Mouse (Mus musculus) Muller cell, postnatal 12 days (primary cell): ENCODE measurements around the gene Cacna1d.
A peak's percentile ranks its signal among the peaks of the same experiment; 100 is the strongest.

Experiments
- DNase-seq: peaks from one replicate; pipeline ENCODE4 v3.0.0-alpha.2; 2015; ENCODE audit errors: inconsistent ontology term

The Cacna1d gene

GRCm38 (mm10) chr14:30491342-30491741 is at the start of gene Cacna1d:
Gene Cacna1d, minus strand, starts transcription at chr14:30491455.
- DNase-seq = no peak

- DNase-seq = no peak
These were observed 42.7 kb upstream of the Cacna1d start for GRCm38 (mm10) chr14:30533780-30534450.

DNA sequence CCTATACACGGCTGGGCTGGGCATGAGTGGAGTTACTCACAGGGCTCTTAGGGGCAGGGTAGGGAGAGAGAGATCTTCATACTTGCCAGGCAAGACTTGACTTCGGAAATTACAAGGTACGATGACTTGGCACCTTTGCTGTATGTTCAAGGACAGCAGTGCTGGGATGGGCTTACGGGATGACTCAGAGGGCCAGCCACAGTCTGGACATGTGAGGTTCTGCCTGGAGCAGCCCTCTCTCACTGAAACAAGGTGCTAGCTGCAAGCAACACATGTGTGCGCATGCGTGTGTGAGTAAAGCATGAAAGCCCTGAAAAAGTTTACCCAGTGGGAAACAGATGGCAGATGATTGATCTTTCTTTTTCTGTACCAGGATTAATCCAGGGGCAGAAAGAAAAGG is 40.6 kb upstream of the Cacna1d start:
- DNase-seq = no peak

GRCm38 (mm10) chr14:30531431-30531830 is 40.2 kb upstream of the Cacna1d start:
- DNase-seq = no peak

DNA sequence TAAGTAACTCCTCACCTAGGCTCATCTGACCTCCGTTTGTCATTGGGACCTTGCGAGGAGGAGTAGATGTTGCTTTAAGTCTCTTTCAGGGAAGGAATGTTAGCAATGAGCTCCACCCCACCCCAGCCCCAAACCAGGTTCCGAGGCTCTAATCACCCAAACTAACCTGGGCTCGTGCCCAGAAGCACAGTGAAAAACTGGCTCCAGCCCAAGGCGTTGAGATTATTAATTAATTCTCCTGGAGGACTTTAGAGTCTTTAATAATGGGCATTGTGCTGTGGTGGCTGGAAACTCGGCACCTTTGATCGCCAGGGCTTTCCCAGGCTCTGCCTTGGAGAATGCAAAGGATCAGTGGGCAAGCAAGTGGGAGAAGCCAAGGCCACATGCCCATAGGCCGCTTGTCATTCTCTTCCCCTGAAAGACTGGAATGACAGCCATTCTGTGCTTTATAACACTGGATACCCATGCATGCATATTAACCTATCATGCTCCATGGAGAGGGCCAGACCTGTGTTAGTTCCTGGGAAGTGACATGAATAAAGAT is 39.5 kb upstream of the Cacna1d start:
- DNase-seq = peak; percentile 95

DNA sequence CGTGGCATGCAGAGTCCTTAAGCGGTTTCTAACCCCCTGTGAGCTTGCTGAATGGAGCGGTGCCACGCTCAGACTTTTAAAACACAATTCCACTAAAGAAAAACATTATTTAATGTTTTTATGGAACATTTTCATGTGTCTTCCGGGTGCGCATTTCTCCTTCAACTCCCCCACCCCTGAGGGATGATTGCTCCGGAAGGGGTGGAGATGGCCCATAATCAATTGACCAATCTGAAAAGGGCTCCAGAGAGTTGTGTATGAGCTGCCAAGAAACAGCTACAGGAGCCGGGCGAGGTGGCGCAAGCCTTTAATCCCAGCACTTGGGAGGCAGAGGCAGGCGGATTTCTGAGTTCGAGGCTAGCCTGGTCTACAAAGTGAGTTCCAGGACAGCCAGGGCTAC is 38.2 kb upstream of the Cacna1d start:
- DNase-seq = no peak

- DNase-seq = no peak
These were observed 37.7 kb upstream of the Cacna1d start for GRCm38 (mm10) chr14:30528961-30529360.

- DNase-seq = no peak
These were observed 37.1 kb upstream of the Cacna1d start for GRCm38 (mm10) chr14:30528392-30528791.

DNA sequence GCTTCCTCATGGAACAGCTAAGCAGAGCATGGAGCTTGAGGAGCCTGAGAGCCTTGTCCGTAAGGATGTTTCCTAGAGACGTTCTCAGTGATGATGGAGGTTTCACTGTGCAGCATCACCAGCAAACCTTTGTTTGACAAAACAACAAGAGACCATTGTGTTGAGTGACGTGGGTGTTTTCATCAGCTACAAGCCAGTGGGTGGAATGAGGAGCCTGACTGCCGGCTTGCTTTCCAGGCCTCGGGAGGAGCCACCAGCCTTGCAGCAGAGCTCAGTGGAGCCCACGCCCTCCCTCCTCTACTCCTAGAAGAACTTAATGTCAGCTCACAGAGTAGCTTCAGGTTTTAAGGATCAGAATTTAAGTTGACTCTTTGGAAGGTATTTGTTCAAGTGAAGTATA is 32.1 kb upstream of the Cacna1d start:
- no peak for DNase-seq

DNA sequence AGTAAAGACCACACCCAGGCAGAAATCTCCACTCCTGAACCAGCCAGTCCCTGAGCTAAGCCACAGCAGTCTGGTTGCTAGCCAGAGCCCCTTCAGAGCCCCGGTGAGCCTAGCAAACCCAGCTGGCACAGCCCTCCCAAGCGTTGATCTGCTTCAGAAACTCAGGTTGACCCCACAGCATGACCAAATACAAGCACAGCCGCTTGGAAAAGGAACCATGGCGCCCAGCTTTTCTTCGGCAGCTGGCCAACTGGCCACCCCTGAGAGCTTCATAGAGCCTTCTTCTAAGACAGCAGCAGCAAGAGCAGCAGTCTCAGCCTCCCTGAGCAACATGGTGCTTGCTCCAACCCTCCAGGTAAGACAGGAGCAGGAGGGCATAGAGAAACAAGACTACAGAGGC is 28.1 kb upstream of the Cacna1d start:
- DNase-seq = no peak

GRCm38 (mm10) chr14:30515931-30516723 is 24.9 kb upstream of the Cacna1d start:
- peak; percentile 45 for DNase-seq

- no peak for DNase-seq
These were observed 21.6 kb upstream of the Cacna1d start for GRCm38 (mm10) chr14:30512896-30513295.

GRCm38 (mm10) chr14:30510214-30510763 is 19.0 kb upstream of the Cacna1d start:
- no peak for DNase-seq

- no peak for DNase-seq
These were observed 13.7 kb upstream of the Cacna1d start for GRCm38 (mm10) chr14:30504990-30505389.

DNA sequence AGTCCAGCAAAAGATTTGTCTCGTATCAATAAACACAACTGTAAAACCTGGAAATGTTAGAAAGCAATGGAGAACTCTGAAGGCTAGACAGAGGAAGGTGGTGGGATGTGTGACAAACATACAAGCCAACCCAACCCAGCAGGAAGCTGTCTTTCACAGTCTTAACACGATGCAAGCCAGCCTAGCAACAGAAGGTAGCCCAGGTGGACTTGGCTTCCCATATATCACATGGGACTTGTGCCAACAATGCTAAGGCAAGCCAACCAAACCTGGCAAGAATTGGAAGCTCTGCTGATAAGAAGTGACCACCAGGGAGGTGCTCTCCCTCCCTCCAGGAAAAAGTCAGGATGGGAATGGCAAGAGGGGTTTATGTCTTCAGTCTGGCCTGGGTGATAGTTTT is 6.9 kb upstream of the Cacna1d start:
- DNase-seq = no peak

DNA sequence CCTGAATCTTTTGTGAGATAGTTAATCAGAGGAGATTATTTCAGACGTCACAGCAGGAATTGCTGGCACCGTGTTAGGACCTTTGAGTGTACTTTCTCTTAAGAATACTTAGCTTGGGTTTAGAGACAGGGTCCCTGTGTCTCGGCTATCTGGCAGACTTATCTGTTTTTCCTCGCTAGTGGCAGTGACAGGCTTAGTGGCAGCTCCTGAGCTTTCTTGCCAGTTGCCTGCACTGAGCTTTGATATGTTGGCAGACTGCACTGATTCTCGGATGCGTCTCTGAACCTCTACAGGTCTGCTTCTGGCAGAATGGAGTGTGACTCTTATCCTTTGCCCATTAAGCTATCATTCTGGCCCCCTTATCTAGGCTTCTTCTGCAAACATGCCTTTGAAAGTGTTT is 3.7 kb upstream of the Cacna1d start:
- no peak for DNase-seq

GRCm38 (mm10) chr14:30493276-30493675 is 2.0 kb upstream of the Cacna1d start:
- DNase-seq = no peak

- DNase-seq = peak; percentile 96
These were observed 11.8 kb downstream of the Cacna1d start, which contains the start of gene Dcp1a for GRCm38 (mm10) chr14:30479361-30479948. Gene Dcp1a, plus strand, starts transcription at chr14:30479535.

DNA sequence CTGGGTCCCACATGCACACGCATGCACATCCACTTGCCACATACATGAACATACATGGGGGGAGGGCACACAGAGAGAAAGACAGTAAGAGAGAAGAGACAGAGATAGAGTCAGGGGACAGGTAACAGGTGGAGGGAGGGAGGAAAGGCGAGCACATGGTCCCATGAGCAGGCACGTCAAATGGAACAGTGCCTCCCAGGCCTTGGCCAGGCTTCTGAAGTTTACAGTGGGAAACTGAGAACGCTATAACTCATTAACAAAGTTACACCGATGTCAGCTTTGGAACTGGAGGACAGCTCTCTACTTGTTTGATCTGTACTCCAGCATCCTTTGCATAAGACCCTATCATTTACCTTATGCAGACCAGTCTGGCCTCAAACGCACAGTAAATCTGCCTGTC is 16.8 kb downstream of the Cacna1d start:
- DNase-seq = no peak

GRCm38 (mm10) chr14:30473605-30474004 is 17.6 kb downstream of the Cacna1d start:
- no peak for DNase-seq

DNA sequence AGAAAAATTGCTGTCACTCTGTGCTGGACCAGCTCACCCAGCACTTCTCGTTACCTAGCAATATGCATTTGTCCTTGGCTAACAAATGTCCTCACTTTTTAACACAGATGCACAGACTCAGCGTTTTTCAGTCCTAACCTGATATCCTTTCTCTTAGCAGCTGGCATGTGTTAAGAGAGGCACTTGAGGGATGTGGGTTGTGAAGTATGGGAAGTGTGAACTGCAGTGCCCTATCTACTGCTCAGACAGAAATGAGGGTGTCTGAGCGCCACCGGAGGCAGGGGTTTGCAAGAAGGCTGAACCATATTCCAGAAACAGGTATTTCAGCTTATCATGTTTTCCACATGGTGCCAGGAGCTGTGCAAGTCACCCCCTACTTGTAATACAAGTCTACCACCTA is 27.9 kb downstream of the Cacna1d start:
- no peak for DNase-seq

DNA sequence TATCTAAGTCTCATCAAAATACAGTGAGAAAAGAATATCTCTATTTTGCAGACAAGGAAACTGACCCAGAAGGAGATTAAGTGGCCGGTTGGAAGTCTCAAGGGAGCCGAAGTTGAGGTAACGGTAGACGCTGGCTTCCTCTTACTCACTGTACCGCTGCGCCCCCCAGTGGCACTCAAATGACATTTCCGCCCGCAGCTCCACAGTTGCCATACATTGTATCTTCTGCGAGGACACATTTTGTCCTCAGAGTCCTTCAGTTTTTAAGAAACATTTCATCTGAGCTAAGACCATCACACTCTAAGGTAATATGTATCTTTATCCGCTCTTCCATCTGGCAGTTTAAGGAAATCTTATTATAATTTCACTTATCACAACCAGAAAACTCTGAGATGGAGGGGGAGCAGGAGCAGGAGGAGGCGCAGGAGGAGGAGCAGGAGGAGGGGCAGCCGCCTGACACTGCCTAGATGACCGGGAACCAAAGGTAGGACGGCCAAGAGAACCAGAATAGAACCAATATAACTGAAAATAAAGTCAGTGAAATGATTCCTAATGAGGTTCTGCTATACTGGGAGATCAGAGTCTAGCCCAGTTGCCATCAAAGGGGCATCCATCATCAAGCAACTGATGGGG is 31.2 kb downstream of the Cacna1d start:
- peak; percentile 66 for DNase-seq
